Mouse (Mus musculus): Measurements from ENCODE around the gene Ubc. TPM values are rescaled to one million over a fixed set of nuclear protein-coding genes. Genes with fewer than 3 reads are reported as not detected.

The Ubc gene
- polyA plus RNA-seq (2014; fragmentation: Illumina TruSeq; extraction: RNeasy Lipid Tissue Mini Kit (QIAGEN cat#74804); ENCODE audit: low read depth, low replicate concordance): 27.8 TPM

GRCm38 (mm10) chr5:125389579-125390441 lies at the start of gene Ubc:
Gene Ubc, minus strand, starts transcription at chr5:125390202.

GRCm38 (mm10) chr5:125433793-125434337 lies 43.9 kb upstream of the Ubc start, which contains the start of gene Dhx37:
Gene Dhx37, minus strand, starts transcription at chr5:125434121.

GRCm38 (mm10) chr5:125389131-125389578 lies 847 bp downstream of the Ubc start, which contains the start of gene Gm10382:
Gene Gm10382, plus strand, starts transcription at chr5:125389322.

GRCm38 (mm10) chr5:125340547-125341262 lies 49.3 kb downstream of the Ubc start, which contains the start of gene Scarb1:
Gene Scarb1, minus strand, starts transcription at chr5:125341094.

Other genes starting within 250 kb of the Ubc start
- 0.40 TPM for gene Ncor2, start 211.0 kb downstream of the Ubc start, polyA plus RNA-seq (2014; fragmentation: Illumina TruSeq; extraction: RNeasy Lipid Tissue Mini Kit (QIAGEN cat#74804); ENCODE audit: low read depth, low replicate concordance)
- 1.4 TPM for gene Scarb1, start 49.1 kb downstream of the Ubc start, polyA plus RNA-seq (2014; fragmentation: Illumina TruSeq; extraction: RNeasy Lipid Tissue Mini Kit (QIAGEN cat#74804); ENCODE audit: low read depth, low replicate concordance)
- gene Gm10382, start 880 bp downstream of the Ubc start, polyA plus RNA-seq (2014; fragmentation: Illumina TruSeq; extraction: RNeasy Lipid Tissue Mini Kit (QIAGEN cat#74804); ENCODE audit: low read depth, low replicate concordance): not detected
- gene Dhx37, start 43.9 kb upstream of the Ubc start, polyA plus RNA-seq (2014; fragmentation: Illumina TruSeq; extraction: RNeasy Lipid Tissue Mini Kit (QIAGEN cat#74804); ENCODE audit: low read depth, low replicate concordance): 2.3 TPM
- 7.6 TPM for gene Bri3bp, start 51.4 kb upstream of the Ubc start, polyA plus RNA-seq (2014; fragmentation: Illumina TruSeq; extraction: RNeasy Lipid Tissue Mini Kit (QIAGEN cat#74804); ENCODE audit: low read depth, low replicate concordance)
- 2.4 TPM for gene Aacs, start 85.6 kb upstream of the Ubc start, polyA plus RNA-seq (2014; fragmentation: Illumina TruSeq; extraction: RNeasy Lipid Tissue Mini Kit (QIAGEN cat#74804); ENCODE audit: low read depth, low replicate concordance)
- not detected for gene Tmem132b, start 141.6 kb upstream of the Ubc start, polyA plus RNA-seq (2014; fragmentation: Illumina TruSeq; extraction: RNeasy Lipid Tissue Mini Kit (QIAGEN cat#74804); ENCODE audit: low read depth, low replicate concordance)